Mouse (Mus musculus): Measurements from ENCODE around the gene Xrcc6.

GRCm38 (mm10) chr15:81943176-81943749 is 44.4 kb upstream of the Xrcc6 start:
- TF ChIP-seq CTCF (IDR thresholded peaks at IDR 0.05; ENCODE audit: low read depth, low read length) (no peak), EP300 (IDR thresholded peaks at IDR 0.05; ENCODE audit: insufficient read depth, low read depth, low read length) (no peak), POLR2A (IDR thresholded peaks at IDR 0.05; ENCODE audit: insufficient read depth, low read length) (no peak)
